Mouse (Mus musculus) lung, postnatal 0 days (tissue): ENCODE measurements around the gene Qsox2. TPM values are rescaled to one million over a fixed set of nuclear protein-coding genes. Genes with fewer than 3 reads are reported as not detected.

Experiments
- ATAC-seq: fragments of 200-750 bp; cut with Nextera tagmentation; 2 replicates; pipeline ENCODE4 v1.8.0; 2017; ENCODE audit warnings: moderate library complexity
- DNase-seq: peaks from one replicate; pipeline ENCODE4 v3.0.0-alpha.2; 2016; ENCODE audit warnings: low spot score
- H3K27ac ChIP-seq: fragments of 300-500 bp; sonication (generic); 2 replicates; pipeline ENCODE4 v1.5.1; 2014; ENCODE audit warnings: antibody characterized with exemption, mild to moderate bottlenecking, low read length, mixed read lengths
- H3K27me3 ChIP-seq: fragments of 300-500 bp; sonication (generic); replicated peaks from 2 replicates; pipeline ENCODE4 v1.6.1; 2014; ENCODE audit warnings: low read length, mixed read lengths; ENCODE audit not compliant: insufficient read depth
- H3K36me3 ChIP-seq: fragments of 300-500 bp; sonication (generic); 2 replicates; pipeline ENCODE4 v1.6.1; 2014; ENCODE audit warnings: low read length, mixed read lengths; ENCODE audit not compliant: insufficient read depth
- H3K4me1 ChIP-seq: fragments of 300-500 bp; sonication (generic); 2 replicates; pipeline ENCODE4 v1.6.1; 2014; ENCODE audit warnings: antibody characterized with exemption, low read depth, low read length, mixed read lengths; ENCODE audit not compliant: insufficient read depth
- H3K4me2 ChIP-seq: fragments of 300-500 bp; sonication (generic); replicated peaks from 2 replicates; pipeline ENCODE4 v1.6.1; 2014; ENCODE audit warnings: low read depth, mild to moderate bottlenecking, low read length, moderate library complexity, mixed read lengths
- H3K4me3 ChIP-seq: fragments of 300-500 bp; sonication (generic); 2 replicates; pipeline ENCODE4 v1.5.1; 2014; ENCODE audit warnings: low read depth, low read length
- H3K9ac ChIP-seq: fragments of 300-500 bp; sonication (generic); replicated peaks from 2 replicates; pipeline ENCODE4 v1.6.1; 2014; ENCODE audit warnings: low read depth, mild to moderate bottlenecking
- H3K9me3 ChIP-seq: fragments of 300-500 bp; sonication (generic); 2 replicates; pipeline ENCODE4 v1.6.1; 2016; ENCODE audit warnings: low read length, mixed read lengths
- CTCF ChIP-seq: IDR thresholded peaks from 2 replicates; pipeline ENCODE4 v1.5.1; 2016; ENCODE audit warnings: antibody characterized with exemption, mild to moderate bottlenecking
- EP300 ChIP-seq: IDR thresholded peaks from 2 replicates; pipeline ENCODE4 v1.6.1; 2016; ENCODE audit warnings: antibody characterized with exemption, mild to moderate bottlenecking, control low read depth
- WGBS: fragments of 180-500 bp; shearing (Covaris S2); extraction: QIAGEN DNeasy Blood & Tissue Kit; methylation state at CpG from one replicate; pipeline ENCODE4 v1.1.7; 2014; 5-methylcytosine and 5-hydroxymethylcytosine counted together
- polyA plus RNA-seq: library from polyadenylated mRNA; unstranded; fragments of >200 nt; fragmentation: Nextera tagmentation; extraction: Ambion mirVana; gene quantifications from 2 replicates; pipeline ENCODE4 v1.2.1, GENCODE M21; 2015

Qsox2 gene
- polyA plus RNA-seq, 1 experiment from 2014 or later = 11.3 TPM

DNA sequence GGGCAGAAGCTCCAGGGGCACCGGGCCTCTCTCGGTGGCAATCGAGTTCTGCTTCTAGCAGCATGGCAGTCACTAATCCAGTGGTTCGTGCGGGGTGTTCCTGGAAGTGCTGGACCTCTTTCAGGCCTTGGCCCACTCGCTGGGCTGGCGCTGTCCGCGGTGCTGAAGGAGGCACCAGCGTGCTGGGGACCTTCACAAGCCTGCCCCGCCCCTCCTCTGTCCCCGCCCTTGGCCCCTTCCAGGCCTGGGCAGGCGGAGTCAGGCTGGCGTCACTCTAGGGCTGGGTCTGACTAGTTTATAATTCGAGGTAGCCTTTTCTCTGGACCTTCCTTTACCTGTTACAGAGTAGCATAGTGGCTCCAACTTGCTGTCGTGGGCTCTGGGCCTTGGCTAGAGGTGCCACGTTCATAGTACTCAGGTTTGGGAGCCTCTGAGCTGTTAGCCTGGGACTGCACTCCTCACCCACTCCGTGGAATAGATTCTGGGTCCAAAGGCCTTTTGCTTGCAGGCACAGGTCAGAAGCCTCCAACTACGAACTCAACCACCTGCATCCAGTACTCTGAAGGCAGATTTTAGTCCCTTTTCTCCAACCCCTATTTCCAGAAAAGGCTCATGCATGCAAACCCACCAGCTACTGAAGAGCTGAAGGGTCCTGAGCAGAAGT is 29.1 kb downstream of the Qsox2 start, which contains the start of gene Lhx3:
Gene Lhx3 (minus strand): TSS at position 164 of the 664 bp plus-strand sequence.
- no peak within 1 kb of the TSS for H3K27ac ChIP-seq
- H3K4me3 ChIP-seq = no peak within 1 kb of the TSS
- H3K9me3 ChIP-seq = no peaks in the 10 kb centered on the region
- H3K27me3 ChIP-seq = peaks cover 48% of the 10 kb centered on the region
- no peak within 1 kb of the TSS for H3K9ac ChIP-seq
- no peak within 1 kb of the TSS for H3K4me2 ChIP-seq
- DNase-seq = peak; percentile 90
- no peaks in the 10 kb centered on the region for H3K4me1 ChIP-seq
- WGBS = 5% methylated on average over 19 of the region's 19 CpGs
- peak; percentile 96 for ATAC-seq
- H3K36me3 ChIP-seq = peaks cover 9% of the 10 kb centered on the region; the same call in 1 of the 2 replicates
- TF ChIP-seq EP300 (no peak), CTCF (no peak)

DNA sequence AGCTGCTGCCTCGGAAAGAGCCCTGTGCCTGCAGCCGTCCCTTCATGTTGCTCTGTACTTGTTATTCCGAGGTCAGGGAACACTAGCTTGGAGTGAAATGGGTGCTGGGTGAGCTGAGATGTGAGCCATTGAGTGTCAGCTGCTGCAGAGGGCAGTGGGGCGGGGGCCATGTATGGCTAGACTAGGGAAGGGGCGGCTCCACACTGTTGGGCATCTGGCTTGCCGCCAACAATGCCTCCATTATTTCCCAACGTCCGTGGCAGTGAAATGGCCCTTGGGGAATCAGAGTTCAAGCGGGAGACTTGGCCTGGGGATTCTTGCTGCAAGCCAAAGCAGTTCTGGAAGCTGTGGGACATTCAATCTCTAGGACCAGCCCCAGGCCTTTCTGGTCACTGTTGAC is 29.8 kb downstream of the Qsox2 start:
- ATAC-seq (no peak), DNase-seq (no peak)
- Histone ChIP-seq H3K36me3 (peaks cover 9% of the 10 kb centered on the region; the same call in 1 of the 2 replicates), H3K4me2 (no peak overlapping the region), H3K4me3 (no peak overlapping the region), H3K9me3 (no peaks in the 10 kb centered on the region), H3K27ac (no peak overlapping the region), H3K9ac (no peak overlapping the region), H3K4me1 (no peaks in the 10 kb centered on the region), H3K27me3 (peaks cover 54% of the 10 kb centered on the region)
- WGBS = 16% methylated on average over 9 of the region's 9 CpGs
- no peak for TF ChIP-seq CTCF
- TF ChIP-seq EP300 = no peak

DNA sequence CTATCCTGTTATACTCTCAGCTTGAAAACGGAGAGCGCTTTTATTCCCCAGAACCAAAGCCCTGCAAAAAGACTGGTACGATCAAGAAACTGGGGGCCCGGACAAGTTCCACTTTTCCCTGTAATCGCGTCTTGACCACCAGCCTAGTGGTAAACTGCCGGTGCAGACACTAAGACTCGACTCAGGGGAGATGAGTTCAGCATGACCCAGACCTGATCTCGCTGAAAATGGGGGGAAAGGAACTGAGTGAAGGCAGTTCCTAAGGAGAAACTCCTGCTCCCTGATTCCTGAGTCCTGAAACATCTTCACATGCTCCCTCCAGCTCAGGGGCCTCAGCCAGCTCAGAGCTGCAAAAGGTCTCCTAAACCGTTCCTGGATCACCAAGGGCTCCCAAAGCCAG is 31.6 kb downstream of the Qsox2 start:
- Histone ChIP-seq H3K9me3 (no peaks in the 10 kb centered on the region), H3K9ac (no peak overlapping the region), H3K4me3 (no peak overlapping the region), H3K36me3 (peaks cover 5% of the 10 kb centered on the region; the same call in 1 of the 2 replicates), H3K27ac (no peak overlapping the region), H3K4me1 (no peaks in the 10 kb centered on the region), H3K27me3 (peaks cover 72% of the 10 kb centered on the region), H3K4me2 (no peak overlapping the region)
- ATAC-seq (no peak), DNase-seq (no peak)
- TF ChIP-seq EP300 (no peak), CTCF (no peak)
- 15% methylated on average over 10 of the region's 10 CpGs for whole genome bisulfite sequencing

DNA sequence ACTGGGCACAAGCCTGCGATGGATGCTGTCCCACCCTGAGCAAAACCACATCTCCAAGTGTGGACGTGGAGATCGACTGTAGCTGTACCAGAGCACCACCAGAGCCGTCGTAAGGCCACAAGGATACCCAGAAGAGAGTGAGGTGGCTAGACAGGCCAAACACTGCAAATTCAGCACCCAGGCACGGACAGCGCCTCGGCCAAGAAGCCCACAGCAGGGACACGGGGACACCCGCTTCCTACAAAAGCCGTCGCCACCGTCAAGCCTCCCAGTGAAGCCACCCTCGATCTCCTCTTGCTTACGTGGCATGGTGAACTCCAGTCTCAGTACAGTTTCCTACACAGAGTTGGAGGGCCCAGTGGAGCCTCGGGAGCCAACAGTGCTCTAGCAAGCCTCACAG is 32.2 kb downstream of the Qsox2 start:
- TF ChIP-seq CTCF (no peak), EP300 (no peak)
- DNase-seq (peak; percentile 39), ATAC-seq (no peak)
- no peaks in the 10 kb centered on the region for H3K9me3 ChIP-seq
- H3K4me2 ChIP-seq = no peak overlapping the region
- 0 out of 2 replicates have a peak, but pooled peaks cover 2% of the 10 kb centered on the region for H3K36me3 ChIP-seq
- no peak overlapping the region for H3K9ac ChIP-seq
- no peak overlapping the region for H3K4me3 ChIP-seq
- H3K4me1 ChIP-seq = no peaks in the 10 kb centered on the region
- H3K27ac ChIP-seq = no peak overlapping the region
- peaks cover 77% of the 10 kb centered on the region for H3K27me3 ChIP-seq
- WGBS = 4% methylated on average over 16 of the region's 16 CpGs

DNA sequence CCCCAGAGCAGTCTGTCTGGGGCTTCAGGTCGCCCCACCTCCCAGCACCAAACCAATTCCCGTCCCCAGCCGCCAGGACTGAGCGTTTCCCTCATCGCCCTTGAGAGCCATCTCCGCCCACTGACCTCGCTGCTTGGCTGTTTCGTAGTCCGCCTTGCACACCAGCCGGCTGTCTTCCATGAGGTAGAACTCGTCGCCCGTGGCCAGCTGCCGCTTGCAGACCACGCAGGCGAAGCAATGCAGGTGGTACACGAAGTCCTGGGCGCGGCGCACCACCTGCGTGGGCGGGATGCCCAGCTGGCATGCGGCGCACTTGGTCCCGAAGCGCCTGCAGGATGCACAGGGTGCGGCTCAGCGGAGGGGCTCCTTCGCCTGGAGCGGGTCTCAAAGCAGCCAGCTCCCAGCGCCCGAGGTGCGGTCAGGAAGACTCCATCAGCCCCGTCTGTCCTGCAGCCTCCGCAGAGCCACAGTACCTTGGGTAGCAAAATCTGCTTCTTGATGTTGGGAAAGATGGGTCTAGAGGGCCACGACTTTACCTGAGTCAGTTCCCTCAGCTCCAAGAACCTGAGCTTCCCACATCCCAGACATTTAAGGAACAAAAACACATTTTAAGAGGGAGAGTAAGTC is 34.4 kb downstream of the Qsox2 start:
- DNase-seq (no peak), ATAC-seq (no peak)
- peaks cover 87% of the 10 kb centered on the region for H3K27me3 ChIP-seq
- no peaks in the 10 kb centered on the region for H3K4me1 ChIP-seq
- WGBS = 3% methylated on average over 36 of the region's 36 CpGs
- no peak overlapping the region for H3K9ac ChIP-seq
- TF ChIP-seq EP300 (no peak), CTCF (no peak)
- no peaks in the 10 kb centered on the region for H3K36me3 ChIP-seq
- H3K9me3 ChIP-seq = no peaks in the 10 kb centered on the region
- no peak overlapping the region for H3K4me2 ChIP-seq
- H3K4me3 ChIP-seq = no peak overlapping the region
- H3K27ac ChIP-seq = no peak overlapping the region

DNA sequence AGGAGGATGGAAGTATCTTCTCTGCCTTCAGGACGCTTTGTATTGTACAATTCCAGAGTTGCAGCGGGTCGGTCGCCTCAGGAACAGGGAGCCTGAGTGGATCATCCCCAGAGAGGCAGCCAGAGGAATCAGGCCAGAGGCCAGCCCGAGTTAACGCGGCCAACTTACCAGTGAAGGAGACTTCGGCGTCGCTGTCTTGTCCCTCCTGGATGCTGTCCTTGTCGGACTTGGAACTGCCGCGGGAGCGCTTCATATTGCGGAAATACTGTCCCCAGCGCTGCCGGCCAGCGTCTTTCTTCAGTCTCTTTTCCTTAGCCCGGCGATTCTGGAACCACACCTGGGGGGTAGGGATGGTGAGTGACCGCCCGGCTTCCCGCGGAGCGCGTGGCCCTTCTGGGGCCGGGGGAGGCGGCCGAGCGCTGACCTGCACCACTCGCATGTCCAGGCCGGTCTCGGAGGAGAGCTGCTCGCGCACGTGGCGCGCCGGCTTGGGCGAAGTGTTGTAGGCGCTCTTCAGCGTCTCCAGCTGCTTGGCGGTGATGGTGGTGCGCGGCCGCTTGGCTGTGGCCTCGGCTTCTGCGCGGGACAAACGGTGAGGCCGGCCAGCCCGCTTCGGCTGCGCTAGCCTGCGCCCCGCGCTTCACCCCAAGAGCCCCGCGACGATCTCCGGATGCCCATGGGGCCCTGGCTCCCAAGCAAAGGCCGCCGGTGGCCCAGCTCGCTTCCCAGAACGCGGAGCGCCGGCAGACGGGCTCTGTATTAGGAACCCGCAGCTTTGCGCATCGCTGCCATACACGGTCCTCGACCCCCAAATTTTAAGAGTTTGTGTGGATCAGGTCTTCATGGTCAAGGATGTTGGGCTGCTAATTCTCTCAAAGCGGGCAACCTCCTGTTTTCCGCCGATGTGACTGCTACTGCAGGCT is 35.1 kb downstream of the Qsox2 start:
- H3K27me3 ChIP-seq = peaks cover 79% of the 10 kb centered on the region
- TF ChIP-seq EP300 = no peak
- TF ChIP-seq CTCF = no peak
- ATAC-seq (no peak), DNase-seq (no peak)
- no peak overlapping the region for H3K9ac ChIP-seq
- no peak overlapping the region for H3K27ac ChIP-seq
- H3K4me3 ChIP-seq = no peak overlapping the region
- no peak overlapping the region for H3K4me2 ChIP-seq
- H3K9me3 ChIP-seq = no peaks in the 10 kb centered on the region
- 1% methylated on average over 72 of the region's 77 CpGs for WGBS
- no peaks in the 10 kb centered on the region for H3K4me1 ChIP-seq
- H3K36me3 ChIP-seq = no peaks in the 10 kb centered on the region
